Mouse (Mus musculus) thymus, adult 2 months (tissue): Measurements from ENCODE around the gene Osm.

Source experiments
- CTCF ChIP-seq: fragments of 200-500 bp; IDR thresholded peaks from 2 replicates; pipeline ENCODE4 v1.5.1; 2012; ENCODE audit warnings: mild to moderate bottlenecking, control low read depth, low read length, moderate library complexity, borderline replicate concordance; ENCODE audit not compliant: control insufficient read depth, poor library complexity, insufficient read depth; ENCODE audit errors: extremely low read depth
- POLR2A ChIP-seq: fragments of 200-500 bp; IDR thresholded peaks from 2 replicates; pipeline ENCODE4 v1.6.1; 2012; ENCODE audit warnings: mild to moderate bottlenecking, low read length, control low read depth, moderate library complexity; ENCODE audit not compliant: control insufficient read depth, poor library complexity, insufficient read depth; ENCODE audit errors: extremely low read depth

GRCm38 (mm10) chr11:4257756-4258155 is 21.5 kb downstream of the Osm start:
- TF ChIP-seq POLR2A (no peak), CTCF (no peak)
